Mouse (Mus musculus) right cerebral cortex, postnatal 4 days (tissue): ENCODE data around the gene Polr3e.

Experiments used
- DNase-seq: peaks from one replicate; pipeline ENCODE4 v3.0.0-alpha.2; 2022

Polr3e gene

GRCm38 (mm10) chr7:120980931-120981924 lies 63.7 kb downstream of the Polr3e start:
- DNase-seq: peak; percentile 33

DNA sequence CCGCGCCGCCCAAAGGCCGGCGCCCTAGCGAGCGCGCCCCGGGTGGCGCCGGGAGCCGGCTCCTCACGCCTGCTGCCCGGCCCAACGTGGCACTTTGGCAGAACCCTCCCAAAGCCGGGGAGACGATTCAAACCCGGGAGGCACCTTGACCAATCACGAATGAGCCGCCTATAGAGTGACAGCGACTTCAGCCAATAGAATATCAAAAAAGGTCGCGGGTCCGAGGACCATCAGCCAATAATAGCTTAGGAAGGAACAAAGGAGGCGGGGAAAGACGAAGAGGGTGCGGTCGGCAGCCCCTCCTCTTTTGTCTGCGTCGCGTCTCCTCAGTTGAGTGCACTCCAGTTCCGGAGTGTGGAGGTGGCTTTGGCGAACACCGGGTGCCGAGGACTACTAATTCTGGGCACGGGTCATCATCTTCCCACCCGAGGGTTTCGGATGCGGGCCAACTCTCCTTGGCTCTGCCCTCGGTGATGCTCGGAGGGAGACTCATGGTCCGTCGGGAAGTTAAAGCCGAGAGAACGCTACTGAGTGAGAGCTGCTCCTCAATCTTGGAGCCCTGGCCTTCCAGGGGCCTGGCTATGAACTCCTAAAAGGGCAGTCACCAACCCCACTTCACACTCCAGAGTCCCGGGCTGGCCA lies 64.8 kb downstream of the Polr3e start, which contains the start of the genes Cdr2 and Mfsd13b:
TSS of gene Cdr2 (minus strand) at position 113 of the 642 bp plus-strand sequence.
TSS of gene Mfsd13b (plus strand) at position 310 of the 642 bp plus-strand sequence.
- DNase-seq: peak; percentile 81

- no peak for DNase-seq
Measured at GRCm38 (mm10) chr7:120982968-120983367, 65.4 kb downstream of the Polr3e start.

DNA sequence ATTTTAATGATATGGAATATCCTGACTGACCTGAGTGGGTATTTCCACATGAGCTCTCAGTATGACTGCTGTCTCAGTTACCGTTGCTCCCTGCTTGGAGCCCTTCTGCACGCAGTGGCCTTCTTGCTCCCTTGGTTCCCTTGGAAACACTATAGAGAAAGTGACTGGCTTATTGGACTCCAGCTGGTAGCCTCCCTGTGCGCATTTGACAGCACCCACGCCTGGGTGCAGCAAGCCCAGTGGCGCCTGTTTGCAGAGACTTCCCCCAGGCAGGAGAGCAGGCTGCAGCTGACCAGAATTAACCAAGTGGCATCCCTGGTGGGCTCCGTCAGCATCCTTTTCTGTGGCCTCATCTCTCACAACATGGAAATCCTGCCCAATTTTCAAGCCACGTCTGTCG lies 73.6 kb downstream of the Polr3e start:
- DNase-seq: no peak
